In the genomic region with DNA sequence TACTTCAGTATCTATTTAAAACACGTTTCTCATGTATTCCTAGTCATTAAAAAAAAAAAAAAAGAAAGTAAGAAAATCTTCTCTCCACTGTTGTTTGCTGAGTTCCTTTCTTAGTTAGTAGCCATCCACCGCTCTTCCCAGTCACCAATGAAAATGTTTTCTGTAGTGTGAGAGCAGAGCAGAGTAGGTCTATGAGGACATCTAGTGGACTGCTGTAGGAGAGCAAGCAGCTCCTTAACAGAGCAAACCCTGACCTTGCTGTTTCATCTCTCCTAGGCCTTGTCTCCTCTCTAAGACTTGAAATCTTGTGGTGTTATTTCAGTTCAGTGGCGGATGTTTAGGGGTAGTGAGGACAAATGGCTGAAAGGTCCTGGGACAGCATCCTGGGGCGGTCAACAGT, we compare ENCODE assay signal across 8 mouse cellular contexts.
DNase-seq lines count a peak whose midpoint lies in the region; ATAC-seq and TF ChIP-seq lines count a peak whose summit lies in the region.

No protein-coding gene starts in this region.

- no peaks in the 10 kb centered on the region for H3K9me3 ChIP-seq in E14TG2a.4 (ENCODE audit: low read length)
- H3K9me3 ChIP-seq in limb, embryonic 10.5 days (replicated peaks), result no peaks in the 10 kb centered on the region

- 24% methylated on average over 4 of the region's 4 CpGs for WGBS in limb, embryonic 10.5 days

- H3K27ac ChIP-seq in limb, embryonic 10.5 days, result peak overlapping the region; percentile 44; the same call in 1 of the 2 replicates

- H3K4me3 ChIP-seq in E14TG2a.4 (replicated peaks; ENCODE audit: low read length), result no peak overlapping the region
- H3K4me3 ChIP-seq in limb, embryonic 10.5 days, result no peak overlapping the region

- no peaks in the 10 kb centered on the region for H3K4me1 ChIP-seq in E14TG2a.4 (replicated peaks; ENCODE audit: low read depth, low read length)
- H3K4me1 ChIP-seq in limb, embryonic 10.5 days, result peaks cover 26% of the 10 kb centered on the region

- H3K27me3 ChIP-seq in E14TG2a.4 (ENCODE audit: insufficient read depth, low read length), result no peaks in the 10 kb centered on the region
- peaks cover 36% of the 10 kb centered on the region for H3K27me3 ChIP-seq in limb, embryonic 10.5 days (ENCODE audit: low read depth, poor library complexity, severe bottlenecking)
- no peaks in the 10 kb centered on the region; the same call in 1 of the 2 replicates for H3K27me3 ChIP-seq in splenic B cell, adult 2 months (ENCODE audit: control insufficient read depth, insufficient read depth, low read length, poor library complexity, severe bottlenecking)

- TF ChIP-seq CTCF in E14TG2a.4 (conservative IDR thresholded peaks at IDR 0.05; ENCODE audit: low read length), result peak; percentile 61

- no peak for DNase-seq in frontal cortex, postnatal 36 days (ENCODE audit: low spot score in 2 of 2)
- DNase-seq in embryo, embryonic 11 days, result peak; percentile 77
- peak; percentile 40 for DNase-seq in limb, embryonic 10.5 days (ENCODE audit: low spot score)
- DNase-seq in splenic B cell, adult 2 months (ENCODE audit: low read depth, low spot score), result peak; percentile 3
- DNase-seq in right cerebral cortex, postnatal 36 days (ENCODE audit: low spot score in 2 of 2), result no peak
- no peak for DNase-seq in cerebellum, adult 18-20 months

- no peaks in the 10 kb centered on the region for H3K36me3 ChIP-seq in E14TG2a.4 (ENCODE audit: insufficient read depth, low read length)
- no peaks in the 10 kb centered on the region for H3K36me3 ChIP-seq in limb, embryonic 10.5 days
- no peaks in the 10 kb centered on the region for H3K36me3 ChIP-seq in splenic B cell, adult 2 months (ENCODE audit: control insufficient read depth, insufficient read depth, low read length, poor library complexity, severe bottlenecking)

- peak; percentile 82 for ATAC-seq in frontal cortex, adult (ENCODE audit: low TSS enrichment)

Comparison
In these comparisons a context has a peak if more than half of its experiments do, and no peak if none do; other contexts are left out.
1. DNase-seq: peak in embryo, embryonic 11 days (single experiment), limb, embryonic 10.5 days (single experiment) and splenic B cell, adult 2 months (single experiment); none in frontal cortex, postnatal 36 days (0 of 2), right cerebral cortex, postnatal 36 days (0 of 2) and cerebellum, adult 18-20 months (0 of 2).